Mouse (Mus musculus) T-helper 2 cell (primary cell): ENCODE measurements at regions not wholly inside any gene's neighbourhood (a gene's known extent, or its start where the extent isn't known, plus 50 kb on each side); places are given as distances from the start of the nearest gene placed in this dataset.

ENCODE experiments used
- in situ Hi-C: fragments of 300-600 bp; cut with MboI, MseI; formaldehyde crosslinking; loops from one replicate; pipeline ENCODE4 v1.15.1; 2025; ENCODE audit warnings: high pct_unique_total_duplicates

DNA sequence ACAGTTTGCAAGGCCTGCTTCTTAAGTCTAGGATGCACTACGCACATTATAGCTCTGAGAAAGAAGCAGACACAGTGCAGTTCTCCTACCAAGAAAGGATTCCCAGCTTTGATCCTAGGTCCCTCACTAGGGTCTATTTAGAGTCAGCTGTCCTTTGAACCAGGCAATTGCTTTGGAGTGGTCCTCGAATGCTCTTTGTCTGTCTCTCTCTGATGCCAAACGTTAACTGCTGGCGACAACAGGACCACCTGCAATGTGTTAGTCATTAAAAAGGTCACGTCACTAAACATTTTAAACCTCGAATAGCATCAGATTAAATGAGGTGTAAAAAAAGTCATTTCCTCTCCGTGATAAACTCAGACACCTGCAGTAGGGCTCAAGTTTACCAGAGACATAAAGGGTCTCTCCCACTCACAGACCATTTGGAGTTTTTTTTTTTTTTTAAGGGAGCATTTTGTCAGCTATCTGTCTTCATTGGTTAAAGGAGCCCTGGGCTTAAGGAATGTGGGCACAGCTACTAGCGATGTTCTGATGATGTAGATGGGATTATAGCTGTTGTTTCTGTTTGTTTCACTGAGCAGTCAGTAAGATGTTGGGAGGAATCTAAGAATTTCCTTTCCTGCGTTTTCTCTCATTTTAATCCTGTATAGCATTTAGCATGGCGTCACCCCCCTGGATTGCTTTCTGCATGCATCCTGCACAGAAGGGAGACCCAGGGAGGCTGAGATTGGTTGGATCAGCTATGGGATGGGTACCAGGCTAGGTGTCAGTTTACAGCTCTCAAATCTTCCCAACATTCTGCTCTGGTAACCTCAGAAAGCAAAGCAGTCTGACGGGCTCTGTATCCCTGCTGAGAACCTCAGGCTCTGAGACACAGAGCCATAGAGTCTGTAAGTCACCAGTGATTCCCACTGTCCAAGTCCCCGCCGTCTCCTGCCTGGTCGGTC is 615.3 kb upstream of the Sall1 start:
- in situ Hi-C loops: no loop called here

DNA sequence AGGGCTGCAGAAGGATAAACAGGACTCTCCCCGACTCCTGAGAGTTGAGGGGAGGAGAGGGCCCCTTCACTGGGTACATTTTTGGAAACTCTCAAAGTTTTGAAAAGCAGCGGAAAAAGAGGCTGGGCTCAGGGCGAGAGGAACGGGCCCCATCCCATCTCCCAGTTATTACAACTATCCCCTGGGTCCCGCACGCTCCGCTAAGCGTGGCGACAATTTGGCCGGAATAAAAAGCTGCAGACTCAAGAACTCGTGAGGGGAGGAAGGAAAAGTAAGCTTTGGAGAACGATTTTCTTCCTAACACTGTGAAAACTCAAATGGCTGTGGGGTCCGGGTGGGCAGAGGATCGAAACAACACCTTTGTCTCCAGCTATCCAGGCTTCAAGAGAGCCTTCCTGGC is 611.4 kb upstream of the Sall1 start:
- in situ Hi-C loops: no loop called here

DNA sequence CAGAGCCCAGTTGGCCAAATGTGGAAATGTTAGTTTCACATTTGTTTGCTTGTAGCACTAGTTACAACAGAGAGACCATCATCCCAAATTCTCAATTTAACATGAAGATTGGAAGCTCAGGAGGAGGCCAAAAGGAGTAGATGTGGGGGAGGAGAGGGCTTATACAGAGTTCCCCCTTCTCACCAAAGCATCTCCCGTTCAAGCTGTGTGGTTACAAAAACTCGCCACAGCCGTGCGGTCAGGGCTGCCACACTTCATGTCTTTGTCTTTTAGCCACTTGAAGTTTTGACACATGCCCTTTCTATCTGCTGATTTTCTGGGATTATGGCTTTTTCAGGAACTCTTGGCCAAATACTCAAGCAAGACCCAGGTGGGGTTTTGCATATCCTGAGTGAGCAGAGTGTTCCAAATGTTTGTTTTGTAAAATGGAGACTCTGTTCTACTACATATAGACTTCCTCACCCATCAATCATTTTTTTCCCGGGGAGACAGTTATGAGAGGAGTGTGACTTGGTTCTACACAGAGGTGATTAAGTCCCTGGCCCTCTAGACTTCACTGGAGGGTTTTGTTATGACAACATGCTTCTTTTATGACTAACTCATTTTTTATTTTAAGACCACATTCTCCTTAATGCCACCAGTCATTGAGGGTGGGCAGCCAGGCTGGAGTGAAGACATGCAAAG is 605.4 kb upstream of the Sall1 start:
- in situ Hi-C loops: no loop called here

DNA sequence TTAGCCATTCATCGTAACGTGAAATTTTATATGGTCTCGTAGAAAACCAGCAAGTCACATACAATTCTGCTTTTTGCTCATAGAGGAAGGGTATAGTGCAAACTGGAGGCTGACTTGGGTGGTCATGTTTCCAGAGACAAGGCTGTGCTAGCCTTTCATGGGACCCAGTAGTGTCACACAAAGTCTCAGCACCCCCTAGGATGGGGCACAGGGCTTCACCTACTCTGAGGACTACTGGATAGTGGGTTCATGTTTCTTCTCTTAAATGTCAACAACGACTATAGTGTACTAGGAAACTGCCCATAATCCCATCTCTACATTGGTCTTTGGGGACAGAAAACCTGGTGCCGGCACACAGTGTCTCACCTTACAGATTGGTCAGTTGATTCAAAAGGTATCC is 603.0 kb upstream of the Sall1 start:
- in situ Hi-C loops: no loop called here

DNA sequence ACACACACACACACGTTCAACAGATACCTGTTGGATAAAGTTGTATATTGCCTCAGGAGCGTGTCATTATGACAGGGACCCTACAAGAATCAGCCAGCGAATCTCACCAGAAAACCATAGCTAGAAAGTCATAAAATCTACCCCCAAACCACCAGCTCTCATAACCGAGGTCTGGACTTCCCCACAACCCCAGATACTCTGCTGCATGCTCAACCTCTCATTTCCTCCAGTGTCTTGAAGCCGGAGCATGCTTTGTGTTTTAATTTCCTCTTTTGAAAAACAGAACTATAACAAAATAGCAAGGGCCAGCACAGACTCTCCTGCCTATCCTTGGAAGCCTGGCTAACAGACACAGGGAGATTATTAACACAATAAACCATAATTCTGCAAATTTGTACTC is 597.4 kb upstream of the Sall1 start:
- in situ Hi-C loops: no loop called here

DNA sequence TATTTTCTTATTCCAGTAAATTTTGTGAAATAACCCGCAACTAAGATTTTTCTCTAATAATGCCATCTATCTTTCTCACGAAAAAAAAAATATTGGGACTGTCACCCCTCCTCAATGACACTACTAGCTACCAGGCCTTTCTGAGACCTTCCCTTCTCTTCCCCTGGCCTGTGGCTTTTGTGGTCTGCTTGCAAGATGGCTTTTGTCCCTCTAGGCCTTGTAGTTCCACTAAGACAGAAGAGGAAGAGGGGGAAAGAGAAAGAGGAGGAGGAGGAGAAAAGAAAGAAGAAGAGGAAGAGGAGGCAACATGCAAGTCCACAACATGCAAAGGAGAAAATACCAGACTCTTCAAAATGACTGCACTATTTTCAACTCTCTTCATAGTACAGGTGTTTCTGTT is 590.9 kb upstream of the Sall1 start:
- in situ Hi-C loops: no loop called here

DNA sequence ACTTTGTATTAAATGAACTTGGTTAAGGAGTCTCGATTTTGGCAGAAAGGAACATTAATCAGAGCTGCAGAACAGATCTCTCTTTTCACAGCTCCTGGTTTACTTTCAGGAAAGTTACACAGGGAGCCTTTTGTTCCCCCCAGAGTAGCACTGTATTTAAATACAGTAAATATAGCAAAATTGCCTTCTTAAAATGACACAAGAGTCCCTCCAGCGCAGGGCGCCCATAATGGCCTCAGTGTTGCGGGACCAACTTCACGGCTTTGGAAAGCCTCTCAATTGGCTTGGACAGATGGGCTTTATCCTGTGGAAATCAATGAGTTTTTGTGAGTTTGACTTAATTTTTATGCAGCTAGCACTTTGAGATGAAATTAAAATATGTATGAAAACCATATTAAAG is 588.3 kb upstream of the Sall1 start:
- in situ Hi-C loops: no loop called here

DNA sequence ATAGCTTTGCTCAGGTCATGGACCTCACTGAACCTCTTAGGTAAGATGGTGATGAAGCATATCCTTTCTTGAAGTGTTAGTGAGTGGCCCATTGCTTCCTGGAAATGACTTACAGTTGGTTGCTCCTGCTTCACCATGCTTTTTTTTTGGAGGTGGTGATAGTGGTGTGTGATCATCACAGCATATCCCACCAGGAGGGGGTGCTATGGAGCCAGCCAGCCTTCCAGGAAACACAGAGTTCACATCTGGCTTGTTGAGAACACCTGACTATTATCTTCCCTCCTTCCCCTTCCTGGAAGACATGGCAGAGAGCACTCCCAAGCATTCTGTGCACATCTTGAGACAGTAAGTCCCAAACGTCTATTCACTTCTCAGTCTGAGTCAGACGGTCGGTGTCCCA is 586.6 kb upstream of the Sall1 start:
- in situ Hi-C loops: no loop called here

DNA sequence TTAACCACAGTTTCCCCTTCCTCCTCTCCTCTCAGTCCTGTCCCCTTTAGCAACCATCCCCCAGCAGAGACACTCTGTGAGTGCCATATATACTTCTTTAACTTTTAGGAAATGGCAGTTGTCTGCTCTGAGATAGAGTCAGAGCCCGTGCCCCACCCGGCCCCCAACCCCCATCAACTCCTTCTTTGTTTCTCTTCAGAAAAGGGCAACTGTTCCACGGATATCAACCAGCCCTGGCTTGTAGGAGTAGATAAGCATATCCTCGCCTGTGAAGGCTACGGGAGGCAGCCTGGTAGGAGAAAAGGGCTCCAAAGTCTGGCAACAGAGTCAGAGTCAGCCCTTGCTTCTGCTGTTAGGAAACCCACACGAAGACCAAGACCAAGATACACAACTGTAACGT is 574.1 kb upstream of the Sall1 start:
- in situ Hi-C loops: no loop called here

DNA sequence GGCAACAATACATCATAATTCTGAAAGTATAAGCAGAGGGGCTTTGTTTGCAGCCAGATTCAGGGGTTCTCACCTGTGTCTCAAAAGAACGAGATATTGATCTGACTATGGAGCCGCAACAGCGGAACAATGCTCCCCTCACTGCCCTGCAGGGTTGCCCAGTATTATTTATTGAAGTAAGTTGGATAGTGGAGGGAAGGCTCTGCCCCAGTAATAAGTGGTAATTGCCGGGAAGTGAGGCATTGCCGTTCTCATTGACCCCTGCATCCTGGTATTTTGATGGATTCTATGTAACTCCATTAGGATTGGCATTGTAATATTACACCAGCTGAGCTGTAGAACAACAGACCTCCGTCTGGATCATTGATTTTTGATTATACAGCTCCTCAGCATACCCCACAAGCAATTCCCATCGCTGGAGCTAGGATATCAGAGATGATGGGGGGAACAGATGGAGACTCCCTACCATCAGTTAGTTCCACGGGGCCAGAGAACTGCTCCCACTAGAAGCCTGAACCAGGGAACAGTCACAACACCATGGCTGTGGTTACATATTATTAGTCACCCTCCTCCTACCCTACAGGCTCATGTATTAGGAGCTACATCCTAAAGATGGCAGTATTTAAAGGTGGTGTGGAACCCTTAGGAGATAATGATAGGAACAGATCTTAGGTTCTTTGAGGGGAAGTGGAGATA is 572.0 kb upstream of the Sall1 start:
- in situ Hi-C loops: no loop called here

DNA sequence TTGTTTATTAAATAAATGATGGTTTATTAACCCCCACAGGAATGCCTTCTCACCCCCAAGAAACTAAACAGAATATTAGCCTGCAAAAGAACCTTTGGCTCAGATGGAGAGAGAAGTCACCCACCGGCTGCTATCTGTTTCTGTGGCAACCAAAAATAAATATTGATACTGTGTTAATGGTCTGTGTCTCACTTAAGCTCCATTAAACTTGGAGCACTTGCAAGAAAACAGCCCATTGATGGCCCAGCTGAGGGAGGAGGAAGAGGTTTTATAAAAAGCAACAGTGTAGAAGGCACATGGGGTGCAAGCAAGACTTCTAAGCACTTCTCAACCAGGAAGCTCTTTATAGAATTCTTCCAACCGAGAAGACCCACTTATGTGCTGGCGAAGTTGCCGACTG is 565.1 kb upstream of the Sall1 start:
- in situ Hi-C loops: no loop called here

DNA sequence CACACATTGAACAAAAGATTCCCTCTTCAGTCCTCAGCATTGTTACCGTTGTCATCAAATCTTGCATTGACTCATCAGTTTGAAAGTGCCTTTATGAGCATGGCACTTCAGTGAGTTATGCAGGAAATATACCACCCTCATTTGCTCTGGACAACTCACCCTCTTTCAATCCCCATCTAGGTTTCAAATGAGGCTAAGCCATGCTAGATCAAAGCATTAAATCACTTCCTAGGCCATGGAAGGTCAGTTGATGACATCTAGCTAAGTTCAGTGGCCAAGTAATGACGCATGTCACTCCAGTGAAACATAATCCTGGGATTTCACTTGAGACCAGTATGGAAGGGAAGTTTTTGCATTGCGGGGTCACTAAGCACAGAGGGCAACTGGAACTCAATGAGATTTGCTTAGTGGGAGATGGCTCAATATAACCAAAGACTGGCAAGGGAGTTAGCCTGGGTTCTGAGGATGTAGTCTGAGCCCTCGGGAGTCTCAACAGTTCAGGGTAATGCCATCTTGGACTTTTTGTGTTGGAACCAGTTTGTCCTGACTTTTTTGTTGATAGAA is 562.0 kb upstream of the Sall1 start:
- in situ Hi-C loops: no loop called here

DNA sequence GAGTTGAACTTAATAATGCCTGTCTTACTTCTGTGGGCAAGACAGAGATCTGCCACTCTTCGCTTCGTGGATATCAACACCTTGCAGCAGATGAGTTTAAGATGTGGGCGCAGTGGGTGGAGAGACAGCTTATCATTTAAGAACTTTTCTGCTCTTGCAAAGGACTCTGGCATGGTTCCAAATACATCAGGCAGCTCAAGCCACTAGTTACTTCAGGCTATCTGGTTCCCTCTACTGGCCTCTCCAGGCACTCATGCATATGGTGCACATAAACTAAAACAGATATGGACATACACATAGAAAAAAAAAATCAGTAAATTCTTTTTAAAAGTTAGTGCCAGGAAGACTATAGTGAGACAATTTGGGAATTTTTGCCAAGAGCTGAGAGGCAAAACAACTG is 560.5 kb upstream of the Sall1 start:
- in situ Hi-C loops: no loop called here

DNA sequence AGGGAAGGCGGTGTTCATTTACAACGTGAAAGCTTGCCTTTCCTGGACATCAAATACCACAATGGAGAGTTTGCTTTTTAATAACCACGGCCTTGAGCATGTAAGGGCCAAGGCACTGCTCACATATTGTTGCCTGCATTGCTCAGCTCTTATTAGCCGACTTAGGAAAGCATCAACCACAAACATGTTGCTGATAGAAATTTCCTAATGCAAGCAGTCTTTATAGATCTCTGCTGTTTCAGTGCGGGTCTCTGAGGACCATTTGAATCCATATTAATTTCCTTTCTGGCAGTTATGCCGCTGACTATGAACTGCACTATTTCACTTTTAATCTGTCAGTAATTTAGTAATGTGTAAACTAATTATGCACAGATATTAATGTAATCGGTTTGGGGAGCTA is 552.4 kb upstream of the Sall1 start:
- in situ Hi-C loops: no loop called here

DNA sequence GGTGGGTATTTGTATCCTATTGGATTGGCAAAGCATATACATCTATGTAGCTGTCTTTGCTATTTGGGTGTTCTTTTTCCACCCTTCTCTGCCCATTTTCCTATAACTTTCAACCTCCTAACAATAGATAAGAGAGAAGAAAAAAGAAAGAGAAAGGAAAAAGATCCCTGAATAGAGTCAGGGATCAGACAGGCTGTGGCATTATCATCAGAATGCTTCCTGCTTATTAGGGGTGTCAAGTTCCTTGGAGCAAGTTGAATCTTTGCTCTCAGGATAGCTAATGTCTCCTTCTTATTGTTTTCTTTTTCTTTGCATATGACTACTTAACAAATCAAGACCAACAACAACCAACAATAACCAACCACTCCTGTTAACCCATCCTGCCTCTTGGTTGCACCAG is 539.1 kb upstream of the Sall1 start:
- in situ Hi-C loops: no loop called here

DNA sequence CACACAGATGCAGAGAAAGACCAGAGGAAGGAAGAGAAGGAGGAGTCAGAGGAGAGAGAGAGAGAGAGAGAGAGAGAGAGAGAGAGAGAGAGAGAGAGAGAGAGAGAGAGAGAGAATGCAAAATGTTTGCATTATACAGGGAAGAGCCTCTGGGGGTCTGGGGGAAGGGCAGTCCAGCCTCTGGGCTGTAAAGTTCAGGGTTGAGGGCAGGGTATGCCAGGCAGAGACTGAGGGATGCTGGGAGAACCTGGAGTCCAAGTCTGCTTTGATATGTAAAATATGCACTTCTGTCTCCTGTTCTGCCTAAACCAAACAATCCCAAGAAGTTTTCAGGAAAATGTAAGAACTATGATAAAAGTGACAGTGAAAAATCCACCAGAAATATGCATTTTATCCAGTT is 538.6 kb upstream of the Sall1 start:
- in situ Hi-C loops: no loop called here

DNA sequence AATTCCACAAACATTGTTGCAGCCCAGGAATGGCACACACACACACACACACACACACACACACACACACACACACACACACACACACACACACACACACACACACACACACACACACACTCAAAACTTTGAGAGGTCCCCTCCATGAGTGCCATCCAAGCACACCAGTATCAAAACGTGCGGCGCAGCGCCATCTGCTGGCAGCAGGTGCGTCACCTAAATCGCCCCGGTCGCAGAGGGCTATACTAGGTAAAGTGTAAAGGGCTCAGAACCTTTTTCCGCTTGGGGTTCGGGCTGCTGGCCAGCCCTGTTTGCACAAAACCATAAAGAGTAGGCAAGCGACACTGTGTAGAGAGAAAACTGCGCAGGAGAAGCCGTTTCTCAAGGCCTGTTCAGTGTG is 527.9 kb upstream of the Sall1 start:
- in situ Hi-C loops: loop anchor here (10.0 kb wide), 1 partner anchor 787 kb away; no protein-coding TSS in a partner anchor

DNA sequence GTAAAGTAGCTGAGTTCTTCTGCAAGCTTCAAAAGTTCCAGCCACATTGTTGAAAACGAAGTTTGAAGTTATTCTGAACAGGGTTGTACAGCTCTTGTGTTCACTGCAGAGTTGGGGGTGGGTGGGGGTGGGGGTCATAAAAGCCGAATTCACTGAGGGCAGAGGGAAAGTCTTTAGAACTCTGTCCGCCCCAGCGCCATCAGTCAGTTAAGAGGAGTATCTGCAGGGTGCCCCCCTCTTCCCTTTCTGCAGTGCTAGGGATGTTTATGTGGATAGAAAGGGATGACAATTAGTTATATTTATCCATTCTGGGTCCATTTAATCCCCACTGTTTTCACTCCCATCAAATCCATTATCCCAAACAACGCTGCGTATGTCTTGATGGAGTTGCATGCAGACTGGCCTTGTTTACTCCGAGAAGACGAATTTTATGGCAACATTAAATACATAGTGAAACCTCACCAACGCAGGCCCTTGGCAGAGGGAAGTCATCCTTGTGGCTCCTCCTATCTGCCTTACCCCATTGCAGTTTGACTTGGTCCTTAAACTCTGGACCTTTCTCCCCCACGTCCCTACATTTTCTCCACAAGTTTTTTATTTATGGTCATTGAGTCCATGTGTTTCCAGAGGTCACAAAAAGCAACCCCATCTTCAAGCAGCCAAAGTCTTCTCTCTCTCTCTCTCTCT is 526.8 kb upstream of the Sall1 start:
- in situ Hi-C loops: loop anchor here (10.0 kb wide), 1 partner anchor 786 kb away; no protein-coding TSS in a partner anchor

DNA sequence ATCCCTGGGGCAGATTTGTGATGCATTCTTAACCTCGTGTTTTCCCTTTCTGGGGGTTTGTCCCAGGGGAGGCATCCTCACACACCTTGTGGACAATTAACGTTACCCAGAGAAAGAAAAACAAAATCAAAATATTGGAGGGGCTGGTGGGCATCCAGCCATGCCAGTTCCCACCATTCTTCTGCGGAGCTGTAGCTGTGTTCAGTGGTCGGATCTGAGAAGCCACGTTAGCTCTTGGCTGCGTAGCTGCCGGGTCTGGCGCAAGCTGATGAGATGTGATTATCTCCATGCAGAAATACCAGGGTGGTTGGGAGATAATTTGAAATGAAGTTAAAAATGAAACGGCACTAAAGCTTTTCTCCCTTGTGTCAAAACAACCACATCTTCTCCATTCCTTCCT is 525.4 kb upstream of the Sall1 start:
- in situ Hi-C loops: no loop called here

DNA sequence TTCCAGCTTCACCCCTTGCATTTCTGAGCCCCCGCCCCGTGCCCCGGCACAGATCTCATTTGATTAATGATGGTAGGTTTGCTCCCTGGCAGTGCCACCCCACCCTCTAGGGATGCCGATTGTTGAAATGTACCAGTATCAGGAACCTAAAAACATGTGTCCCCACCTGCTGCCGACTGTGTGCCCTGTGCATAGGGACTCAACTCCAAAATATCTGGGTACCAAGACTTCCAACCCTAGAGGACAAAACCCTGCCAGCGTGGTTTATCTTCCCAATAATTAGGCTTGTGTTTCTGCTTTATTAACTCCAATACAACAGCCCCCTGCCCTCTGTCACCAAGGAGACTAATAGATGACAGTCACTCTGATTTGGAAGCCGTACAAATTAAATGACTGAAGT is 524.7 kb upstream of the Sall1 start:
- in situ Hi-C loops: no loop called here

DNA sequence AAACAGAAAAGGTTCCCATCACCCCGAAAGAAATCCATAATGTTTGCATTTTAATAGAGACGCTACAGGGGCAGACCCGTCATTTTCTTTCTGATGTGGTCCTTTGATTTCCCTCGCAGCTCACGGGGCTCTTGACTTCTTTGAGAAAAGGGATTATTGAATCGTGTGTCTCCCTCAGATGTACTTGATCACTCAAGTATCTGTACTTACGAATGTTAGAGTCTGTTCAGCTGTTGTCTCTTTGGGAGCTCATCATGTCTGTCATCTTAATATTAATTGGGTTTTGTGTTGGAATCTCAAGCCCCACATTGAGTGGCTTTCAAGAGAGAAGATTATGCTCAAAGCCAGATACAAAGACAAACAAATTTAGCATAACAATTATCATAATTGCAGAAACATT is 523.0 kb upstream of the Sall1 start:
- in situ Hi-C loops: no loop called here

DNA sequence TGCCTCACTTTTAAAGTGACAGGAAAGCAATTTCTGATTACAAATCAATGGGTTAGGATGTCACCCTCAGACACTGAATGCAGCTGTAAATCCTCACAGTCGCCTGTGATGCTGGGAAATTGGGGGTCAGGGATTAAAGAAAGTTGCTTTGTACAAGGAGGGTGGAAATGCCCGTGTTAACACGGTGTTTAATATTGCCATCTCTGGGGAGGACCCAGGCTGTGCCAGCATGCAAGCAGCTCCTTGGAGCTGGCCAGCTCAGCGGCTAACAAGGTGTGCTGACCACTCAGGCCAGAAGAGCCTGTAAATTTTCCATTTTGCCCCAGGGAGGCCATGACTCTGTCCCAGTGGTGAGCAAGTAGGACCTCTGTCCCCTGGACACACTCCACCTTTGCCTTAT is 522.5 kb upstream of the Sall1 start:
- in situ Hi-C loops: no loop called here
